Mouse (Mus musculus) liver, postnatal 0 days (tissue): Measurements from ENCODE around the gene BC030499. TPM values are rescaled to one million over a fixed set of nuclear protein-coding genes. Genes with fewer than 3 reads are reported as not detected.

ENCODE experiments used
- ATAC-seq: fragments of 200-750 bp; cut with Nextera tagmentation; 2 replicates; pipeline ENCODE4 v1.8.0; 2017; ENCODE audit warnings: mild to moderate bottlenecking, moderate library complexity
- DNase-seq: peaks from one replicate; pipeline ENCODE4 v3.0.0-alpha.2; 2016
- H3K27ac ChIP-seq: fragments of 300-500 bp; sonication (generic); 2 replicates; pipeline ENCODE4 v1.5.1; 2014; ENCODE audit warnings: antibody characterized with exemption, moderate library complexity, mild to moderate bottlenecking, low read depth
- H3K27me3 ChIP-seq: fragments of 300-500 bp; sonication (generic); 2 replicates; pipeline ENCODE4 v1.6.1; 2014; ENCODE audit warnings: low read length, control low read depth, mixed read lengths; ENCODE audit not compliant: insufficient read depth
- H3K36me3 ChIP-seq: fragments of 300-500 bp; sonication (generic); replicated peaks from 2 replicates; pipeline ENCODE4 v1.6.1; 2014; ENCODE audit warnings: mild to moderate bottlenecking, control low read depth, low read length, moderate library complexity, mixed read lengths; ENCODE audit not compliant: insufficient read depth
- H3K4me1 ChIP-seq: fragments of 300-500 bp; sonication (generic); 2 replicates; pipeline ENCODE4 v1.6.1; 2014; ENCODE audit warnings: antibody characterized with exemption, mild to moderate bottlenecking, control low read depth; ENCODE audit not compliant: insufficient read depth
- H3K4me2 ChIP-seq: fragments of 300-500 bp; sonication (generic); 2 replicates; pipeline ENCODE4 v1.6.1; 2014; ENCODE audit warnings: low read depth, mild to moderate bottlenecking, low read length, moderate library complexity, mixed read lengths
- H3K4me3 ChIP-seq: fragments of 300-500 bp; sonication (generic); 2 replicates; pipeline ENCODE4 v1.5.1; 2014; ENCODE audit warnings: low read depth, low read length
- H3K9ac ChIP-seq: fragments of 300-500 bp; sonication (generic); replicated peaks from 2 replicates; pipeline ENCODE4 v1.6.1; 2014; ENCODE audit warnings: mild to moderate bottlenecking, moderate library complexity
- H3K9me3 ChIP-seq: fragments of 300-500 bp; sonication (generic); 2 replicates; pipeline ENCODE4 v1.6.1; 2016; ENCODE audit warnings: mild to moderate bottlenecking, control low read depth, low read length, mixed read lengths
- CTCF ChIP-seq: sonication (generic); IDR thresholded peaks from 2 replicates; pipeline ENCODE4 v1.5.1; 2016; ENCODE audit warnings: antibody characterized with exemption, low read depth
- EP300 ChIP-seq: IDR thresholded peaks from 2 replicates; pipeline ENCODE4 v1.6.1; 2016; ENCODE audit warnings: antibody characterized with exemption, low read depth, mild to moderate bottlenecking
- WGBS: fragments of 180-500 bp; shearing (Covaris S2); extraction: QIAGEN DNeasy Blood & Tissue Kit; methylation state at CpG from one replicate; pipeline ENCODE4 v1.1.7; 2014; ENCODE audit not compliant: insufficient replicate concordance; 5-methylcytosine and 5-hydroxymethylcytosine counted together
- polyA plus RNA-seq: library from polyadenylated mRNA; unstranded; fragments of >200 nt; fragmentation: Nextera tagmentation; extraction: Ambion mirVana; gene quantifications from 2 replicates; pipeline ENCODE4 v1.2.1, GENCODE M21; 2015

BC030499 gene
- polyA plus RNA-seq, 1 experiment from 2014 or later, result 0.07 TPM

- WGBS, result 64% methylated on average over 7 of the region's 7 CpGs
- no peaks in the 10 kb centered on the region for H3K4me1 ChIP-seq
- peak overlapping the region; percentile 76 for H3K4me2 ChIP-seq
- no peaks in the 10 kb centered on the region for H3K27me3 ChIP-seq
- DNase-seq, result no peak
- ATAC-seq, result peak; percentile 24
- TF ChIP-seq CTCF, result no peak
- TF ChIP-seq EP300, result no peak
- H3K4me3 ChIP-seq, result peak overlapping the region; percentile 78
- H3K9me3 ChIP-seq, result no peaks in the 10 kb centered on the region
- H3K27ac ChIP-seq, result no peak overlapping the region
- H3K36me3 ChIP-seq, result peaks cover 26% of the 10 kb centered on the region
- H3K9ac ChIP-seq, result 0 out of 2 replicates have a peak overlapping the region, but pooled peaks have one; percentile 41
Measured at GRCm38 (mm10) chr11:78300917-78301316, 10.3 kb downstream of the BC030499 start.

- Histone ChIP-seq H3K27ac (peak within 1 kb of the TSS; percentile 65), H3K36me3 (peaks cover 31% of the 10 kb centered on the region), H3K27me3 (no peaks in the 10 kb centered on the region), H3K4me1 (no peaks in the 10 kb centered on the region), H3K9me3 (no peaks in the 10 kb centered on the region), H3K9ac (peak within 1 kb of the TSS; percentile 83), H3K4me2 (peak within 1 kb of the TSS; percentile 76), H3K4me3 (peak within 1 kb of the TSS; percentile 78)
- WGBS, result under 1% methylated on average over 49 of the region's 49 CpGs
- ATAC-seq (peak; percentile 100), DNase-seq (peak; percentile 92)
- no peak for TF ChIP-seq CTCF
- TF ChIP-seq EP300, result no peak
Measured at GRCm38 (mm10) chr11:78301357-78302084, 10.9 kb downstream of the BC030499 start, which contains the start of gene Spag5. Gene Spag5, plus strand, starts transcription at chr11:78301529.

GRCm38 (mm10) chr11:78305272-78305671 lies 14.6 kb downstream of the BC030499 start:
- peak overlapping the region; percentile 30 for H3K4me2 ChIP-seq
- H3K27me3 ChIP-seq, result no peaks in the 10 kb centered on the region
- no peak overlapping the region for H3K4me3 ChIP-seq
- peaks cover 48% of the 10 kb centered on the region for H3K36me3 ChIP-seq
- no peaks in the 10 kb centered on the region for H3K9me3 ChIP-seq
- TF ChIP-seq EP300 (no peak), CTCF (no peak)
- no peak for ATAC-seq
- WGBS, result 87% methylated on average over 4 of the region's 4 CpGs
- H3K9ac ChIP-seq, result peak overlapping the region; percentile 17; the same call in 1 of the 2 replicates
- H3K27ac ChIP-seq, result no peak overlapping the region
- no peaks in the 10 kb centered on the region for H3K4me1 ChIP-seq
- no peak for DNase-seq

GRCm38 (mm10) chr11:78310861-78311511 lies 20.3 kb downstream of the BC030499 start:
- TF ChIP-seq CTCF, result no peak
- no peak for TF ChIP-seq EP300
- ATAC-seq, result no peak

GRCm38 (mm10) chr11:78313662-78314061 lies 23.0 kb downstream of the BC030499 start:
- Histone ChIP-seq H3K27me3 (no peaks in the 10 kb centered on the region), H3K9me3 (no peaks in the 10 kb centered on the region), H3K4me3 (no peak overlapping the region), H3K27ac (no peak overlapping the region), H3K4me2 (no peak overlapping the region), H3K9ac (no peak overlapping the region), H3K4me1 (no peaks in the 10 kb centered on the region), H3K36me3 (peaks cover 81% of the 10 kb centered on the region)
- TF ChIP-seq EP300 (no peak), CTCF (no peak)
- 92% methylated on average over 2 of the region's 2 CpGs for WGBS
- DNase-seq (no peak), ATAC-seq (no peak)

More at GRCm38 (mm10) chr11:78310861-78311511, 20.3 kb downstream of the BC030499 start:
- Histone ChIP-seq H3K9ac (no peak overlapping the region), H3K27me3 (no peaks in the 10 kb centered on the region), H3K27ac (no peak overlapping the region), H3K4me1 (no peaks in the 10 kb centered on the region), H3K9me3 (no peaks in the 10 kb centered on the region), H3K4me2 (no peak overlapping the region), H3K4me3 (no peak overlapping the region), H3K36me3 (peaks cover 70% of the 10 kb centered on the region)
- DNase-seq, result no peak
- WGBS, result 88% methylated on average over 8 of the region's 8 CpGs

- H3K36me3 ChIP-seq, result peaks cover 86% of the 10 kb centered on the region
Measured at GRCm38 (mm10) chr11:78318411-78318810, 27.8 kb downstream of the BC030499 start.

More at GRCm38 (mm10) chr11:78318411-78318810, 27.8 kb downstream of the BC030499 start:
- no peaks in the 10 kb centered on the region for H3K4me1 ChIP-seq
- no peaks in the 10 kb centered on the region for H3K9me3 ChIP-seq
- TF ChIP-seq CTCF (no peak), EP300 (no peak)
- H3K27ac ChIP-seq, result no peak overlapping the region
- 95% methylated on average over 2 of the region's 2 CpGs for WGBS
- ATAC-seq (no peak), DNase-seq (no peak)
- no peaks in the 10 kb centered on the region for H3K27me3 ChIP-seq
- H3K4me2 ChIP-seq, result no peak overlapping the region
- H3K9ac ChIP-seq, result no peak overlapping the region
- H3K4me3 ChIP-seq, result no peak overlapping the region
